Mouse (Mus musculus) embryo, embryonic 9.5 days (tissue): Measurements from ENCODE around the gene Grin2c.

Source experiments
- DNase-seq: peaks from one replicate; pipeline ENCODE4 v3.0.0-alpha.2; 2017; ENCODE audit errors: extremely low spot score

Grin2c gene

GRCm38 (mm10) chr11:115283891-115284620 lies 17.0 kb upstream of the Grin2c start:
- DNase-seq: no peak

GRCm38 (mm10) chr11:115283486-115283765 lies 16.4 kb upstream of the Grin2c start:
- no peak for DNase-seq

- DNase-seq: no peak
Measured at GRCm38 (mm10) chr11:115282723-115283485, 15.9 kb upstream of the Grin2c start.

- DNase-seq: no peak
Measured at GRCm38 (mm10) chr11:115282295-115282694, 15.3 kb upstream of the Grin2c start.

- no peak for DNase-seq
Measured at GRCm38 (mm10) chr11:115279726-115280125, 12.7 kb upstream of the Grin2c start.

GRCm38 (mm10) chr11:115278176-115278575 lies 11.1 kb upstream of the Grin2c start:
- no peak for DNase-seq

GRCm38 (mm10) chr11:115277604-115277975 lies 10.5 kb upstream of the Grin2c start:
- no peak for DNase-seq

- peak; percentile 99 for DNase-seq
Measured at GRCm38 (mm10) chr11:115276780-115277603, 9.9 kb upstream of the Grin2c start, which contains the start of gene Fdxr. Gene Fdxr, minus strand, starts transcription at chr11:115277050.

GRCm38 (mm10) chr11:115275954-115276353 lies 8.9 kb upstream of the Grin2c start:
- DNase-seq: no peak

- no peak for DNase-seq
Measured at GRCm38 (mm10) chr11:115275509-115275908, 8.5 kb upstream of the Grin2c start.

- no peak for DNase-seq
Measured at GRCm38 (mm10) chr11:115274771-115275170, 7.7 kb upstream of the Grin2c start.

- no peak for DNase-seq
Measured at GRCm38 (mm10) chr11:115274178-115274577, 7.1 kb upstream of the Grin2c start.

- DNase-seq: no peak
Measured at GRCm38 (mm10) chr11:115273735-115274134, 6.7 kb upstream of the Grin2c start.

- no peak for DNase-seq
Measured at GRCm38 (mm10) chr11:115272894-115273498, 6.0 kb upstream of the Grin2c start.

- DNase-seq: no peak
Measured at GRCm38 (mm10) chr11:115271481-115271880, 4.4 kb upstream of the Grin2c start.

- no peak for DNase-seq
Measured at GRCm38 (mm10) chr11:115271052-115271451, 4.0 kb upstream of the Grin2c start.

- DNase-seq: peak; percentile 82
Measured at GRCm38 (mm10) chr11:115270148-115270861, 3.3 kb upstream of the Grin2c start.

- DNase-seq: no peak
Measured at GRCm38 (mm10) chr11:115269330-115270066, 2.5 kb upstream of the Grin2c start.

GRCm38 (mm10) chr11:115267958-115268357 lies 915 bp upstream of the Grin2c start:
- no peak for DNase-seq

GRCm38 (mm10) chr11:115266400-115266778 lies 654 bp downstream of the Grin2c start:
- no peak for DNase-seq
